Mouse (Mus musculus) spleen, postnatal 4 days (tissue): Measurements from ENCODE around the gene Rnf113a2.
A peak's percentile ranks its signal among the peaks of the same experiment; 100 is the strongest.

Experiments used
- DNase-seq, 2 experiments: peaks; one replicate each; pipeline ENCODE4 v3.0.0; 2022; ENCODE audit warnings: low spot score in 2 of 2

Rnf113a2 gene

GRCm38 (mm10) chr12:84416834-84417604 lies at the start of gene Rnf113a2:
Gene Rnf113a2, plus strand, starts transcription at chr12:84417196.
- peak; percentile 86 to 93 for DNase-seq

GRCm38 (mm10) chr12:84371647-84372046 lies 45.3 kb upstream of the Rnf113a2 start:
- no peak for DNase-seq

GRCm38 (mm10) chr12:84373831-84374481 lies 43.0 kb upstream of the Rnf113a2 start:
- DNase-seq = no peak

GRCm38 (mm10) chr12:84382369-84382768 lies 34.6 kb upstream of the Rnf113a2 start:
- no peak for DNase-seq

GRCm38 (mm10) chr12:84384644-84385081 lies 32.3 kb upstream of the Rnf113a2 start:
- DNase-seq = no peak

GRCm38 (mm10) chr12:84385408-84385807 lies 31.6 kb upstream of the Rnf113a2 start:
- DNase-seq = no peak

- DNase-seq = no peak
Measured at GRCm38 (mm10) chr12:84388097-84388496, 28.9 kb upstream of the Rnf113a2 start.

GRCm38 (mm10) chr12:84388774-84389400 lies 28.1 kb upstream of the Rnf113a2 start:
- DNase-seq = no peak

- DNase-seq = no peak
Measured at GRCm38 (mm10) chr12:84390336-84390735, 26.7 kb upstream of the Rnf113a2 start.

- no peak for DNase-seq
Measured at GRCm38 (mm10) chr12:84392681-84393080, 24.3 kb upstream of the Rnf113a2 start.

GRCm38 (mm10) chr12:84393847-84394246 lies 23.1 kb upstream of the Rnf113a2 start:
- no peak for DNase-seq

GRCm38 (mm10) chr12:84396947-84397679 lies 19.9 kb upstream of the Rnf113a2 start:
- no peak for DNase-seq

GRCm38 (mm10) chr12:84397685-84398084 lies 19.3 kb upstream of the Rnf113a2 start:
- DNase-seq = no peak

GRCm38 (mm10) chr12:84398629-84399028 lies 18.4 kb upstream of the Rnf113a2 start:
- DNase-seq = no peak

- no peak for DNase-seq
Measured at GRCm38 (mm10) chr12:84399135-84399534, 17.9 kb upstream of the Rnf113a2 start.

- DNase-seq = no peak
Measured at GRCm38 (mm10) chr12:84399663-84400062, 17.3 kb upstream of the Rnf113a2 start.

GRCm38 (mm10) chr12:84400068-84400467 lies 16.9 kb upstream of the Rnf113a2 start:
- DNase-seq = no peak

GRCm38 (mm10) chr12:84400653-84401052 lies 16.3 kb upstream of the Rnf113a2 start:
- no peak for DNase-seq

GRCm38 (mm10) chr12:84402923-84403322 lies 14.1 kb upstream of the Rnf113a2 start:
- no peak for DNase-seq

- DNase-seq = no peak
Measured at GRCm38 (mm10) chr12:84404541-84404940, 12.5 kb upstream of the Rnf113a2 start.

- DNase-seq = no peak
Measured at GRCm38 (mm10) chr12:84407259-84407658, 9.7 kb upstream of the Rnf113a2 start.
